In genomic region chr17:83737775-83738174, GRCm38 (mm10) we compare ENCODE assay signal across 19 mouse cellular contexts. TPM values are rescaled to one million over a fixed set of nuclear protein-coding genes. Genes with fewer than 3 reads are reported as not detected.
DNase-seq lines count a peak whose midpoint lies in the region; ATAC-seq and TF ChIP-seq lines count a peak whose summit lies in the region.
"Had no signal": no experiment of that assay in that cellular context is flagged by ENCODE, and none has a peak within 500 bp of the region (broad histone marks: within the 10 kb centered on the region; RNA-seq: fewer than 3 reads in every experiment).

No protein-coding gene starts in this region.

- H3K9ac ChIP-seq in liver, embryonic 13.5 days: 0 out of 2 replicates have a peak overlapping the region, but pooled peaks have one; percentile 4
- no peak overlapping the region for H3K9ac ChIP-seq in liver, postnatal 0 days (replicated peaks)
- H3K9ac ChIP-seq: embryonic facial prominence, embryonic 15.5 days; forebrain, embryonic 13.5 days; forebrain, postnatal 0 days; hindbrain, embryonic 13.5 days had no signal

- peak; percentile 75 for ATAC-seq in erythroid progenitor cell, adult 5-6 weeks (replicated peaks; ENCODE audit: low FRiP score, poor library complexity, severe bottlenecking)
- peak; percentile 68 for ATAC-seq in liver, embryonic 13.5 days (ENCODE audit: low read depth)
- ATAC-seq in liver, postnatal 0 days: peak; percentile 22; the same call in 1 of the 2 replicates
- ATAC-seq: forebrain, embryonic 13.5 days; forebrain, postnatal 0 days; hindbrain, postnatal 0 days had no signal

- WGBS in liver, embryonic 13.5 days (ENCODE audit: insufficient replicate concordance): 60% methylated on average over 8 of the region's 8 CpGs
- WGBS in liver, postnatal 0 days (ENCODE audit: insufficient replicate concordance): 85% methylated on average over 8 of the region's 8 CpGs

- H3K4me2 ChIP-seq in liver, embryonic 13.5 days: peak overlapping the region; percentile 30
- peak overlapping the region; percentile 13; the same call in 1 of the 2 replicates for H3K4me2 ChIP-seq in liver, postnatal 0 days (ENCODE audit: low read depth, low read length)
- H3K4me2 ChIP-seq: embryonic facial prominence, embryonic 15.5 days; forebrain, embryonic 13.5 days; hindbrain, embryonic 13.5 days had no signal

- TF ChIP-seq CTCF in liver, postnatal 0 days (IDR thresholded peaks at IDR 0.05; ENCODE audit: low read depth): no peak

- DNase-seq in c-Kit-negative CD71-positive TER-119-positive erythroid progenitor cells, embryonic 14.5 days (ENCODE audit: low read depth, low spot score): peak; percentile 39
- DNase-seq in liver, embryonic 13.5 days: peak; percentile 35
- peak; percentile 31 for DNase-seq in liver, postnatal 0 days
- DNase-seq in left cerebral cortex, postnatal 25 days (ENCODE audit: low spot score in 2 of 2): no peak
- no peak for DNase-seq in layer of hippocampus, adult 18-20 months (ENCODE audit: low spot score in 2 of 2)
- no peak for DNase-seq in adrenal gland, adult 18-20 months (ENCODE audit: low spot score in 2 of 2)
- DNase-seq in gastrocnemius, postnatal 10 days: no peak
- DNase-seq: adrenal gland, postnatal 10 days; cerebellum, adult 18-20 months; cerebellum, postnatal 10 days; forebrain, postnatal 0 days; gastrocnemius, postnatal 25 days; heart, postnatal 10 days; heart, postnatal 4 days had no signal

- no peaks in the 10 kb centered on the region for H3K27me3 ChIP-seq in liver, embryonic 13.5 days
- no peaks in the 10 kb centered on the region for H3K27me3 ChIP-seq in liver, postnatal 0 days (ENCODE audit: insufficient read depth, low read length)
- H3K27me3 ChIP-seq: embryonic facial prominence, embryonic 15.5 days; forebrain, embryonic 13.5 days; hindbrain, embryonic 13.5 days had no signal

- peak overlapping the region; percentile 73 for H3K27ac ChIP-seq in liver, embryonic 13.5 days
- H3K27ac ChIP-seq in liver, postnatal 0 days (ENCODE audit: low read depth): no peak overlapping the region
- H3K27ac ChIP-seq: embryonic facial prominence, embryonic 15.5 days; forebrain, embryonic 13.5 days; hindbrain, embryonic 13.5 days; hindbrain, postnatal 0 days had no signal

- peaks cover 51% of the 10 kb centered on the region for H3K4me1 ChIP-seq in liver, embryonic 13.5 days (replicated peaks)
- peaks cover 8% of the 10 kb centered on the region; the same call in 1 of the 2 replicates for H3K4me1 ChIP-seq in liver, postnatal 0 days (ENCODE audit: insufficient read depth)
- H3K4me1 ChIP-seq: embryonic facial prominence, embryonic 15.5 days had no signal

- no peak for TF ChIP-seq EP300 in liver, postnatal 0 days (IDR thresholded peaks at IDR 0.05; ENCODE audit: low read depth)

- H3K36me3 ChIP-seq in liver, embryonic 13.5 days: peaks cover 41% of the 10 kb centered on the region
- H3K36me3 ChIP-seq in liver, postnatal 0 days (replicated peaks; ENCODE audit: insufficient read depth, low read length): peaks cover 22% of the 10 kb centered on the region

- intact Hi-C loops in left cerebral cortex, postnatal 25 days (cut with DNase I): loop anchor here (10.0 kb wide), 1 partner anchor 463 kb away; no protein-coding TSS in a partner anchor

- H3K9me3 ChIP-seq in liver, embryonic 13.5 days (replicated peaks): no peaks in the 10 kb centered on the region
- H3K9me3 ChIP-seq in liver, postnatal 0 days (ENCODE audit: low read length): no peaks in the 10 kb centered on the region
- H3K9me3 ChIP-seq: embryonic facial prominence, embryonic 15.5 days; forebrain, embryonic 13.5 days; hindbrain, embryonic 13.5 days had no signal

- no peak overlapping the region for H3K4me3 ChIP-seq in liver, embryonic 13.5 days (replicated peaks)
- H3K4me3 ChIP-seq in liver, postnatal 0 days (ENCODE audit: low read depth, low read length): no peak overlapping the region
- H3K4me3 ChIP-seq: embryonic facial prominence, embryonic 15.5 days; forebrain, embryonic 13.5 days; hindbrain, embryonic 13.5 days had no signal

RNA-seq across cellular contexts. Expression of gene Mta3, which starts 31.8 kb away (rescaled TPM):
- total RNA-seq in erythroid progenitor cell, adult 5-6 weeks (2015; ENCODE audit: low replicate concordance): 61.6 and 69.6 TPM in 2 replicates
- 57.6 and 59.2 TPM in 2 replicates for total RNA-seq in erythroid progenitor cell, adult 5-6 weeks (2017; ENCODE audit: low replicate concordance)
- 44.1 and 50.4 TPM in 2 replicates for polyA plus RNA-seq in liver, embryonic 13.5 days (2015; fragmentation: Nextera tagmentation; extraction: Ambion mirVana)
- polyA plus RNA-seq in liver, postnatal 0 days (2015; fragmentation: Nextera tagmentation; extraction: Ambion mirVana): 26.1 and 28.1 TPM in 2 replicates
- total RNA-seq in left cerebral cortex, postnatal 25 days (2021): 10 to 100 TPM; 74.0 to 83.0 TPM
- total RNA-seq in layer of hippocampus, adult 18-20 months (2021): 100 to 1,000 TPM in 1 of 2 experiments, 10 to 100 TPM in 1; 98.9 to 103 TPM
- 10 to 100 TPM; 44.2 to 52.3 TPM for total RNA-seq in adrenal gland, adult 18-20 months (2021)
- 10 to 100 TPM; 13.5 to 17.0 TPM for total RNA-seq in gastrocnemius, postnatal 10 days (2021)

Comparison
In these comparisons a context has a peak if more than half of its experiments do, and no peak if none do; other contexts are left out.
1. DNase-seq: peak in c-Kit-negative CD71-positive TER-119-positive erythroid progenitor cells, embryonic 14.5 days (single experiment), liver, embryonic 13.5 days (single experiment) and liver, postnatal 0 days (single experiment); none in left cerebral cortex, postnatal 25 days (0 of 2), layer of hippocampus, adult 18-20 months (0 of 2), adrenal gland, adult 18-20 months (0 of 2) and gastrocnemius, postnatal 10 days (single experiment).
2. ATAC-seq: peak in every context shown above with its lines; median percentile 75 in erythroid progenitor cell, adult 5-6 weeks; 68 in liver, embryonic 13.5 days; 22 in liver, postnatal 0 days.